Mouse (Mus musculus) brown adipose tissue, adult 24 weeks (tissue): ENCODE results near the gene Commd4. TPM values are rescaled to one million over a fixed set of nuclear protein-coding genes. Genes with fewer than 3 reads are reported as not detected.

Experiments used
- H3K27ac ChIP-seq: fragments of 200-500 bp; replicated peaks from 2 replicates; pipeline ENCODE4 v1.5.1; 2012; ENCODE audit warnings: low read depth, mild to moderate bottlenecking, low read length
- H3K4me1 ChIP-seq: fragments of 200-500 bp; 2 replicates; pipeline ENCODE4 v1.6.1; 2012; ENCODE audit warnings: low read length, mixed read lengths; ENCODE audit not compliant: control insufficient read depth, insufficient read depth, insufficient read length
- H3K4me3 ChIP-seq: fragments of 200-500 bp; 2 replicates; pipeline ENCODE4 v1.5.1; 2012; ENCODE audit warnings: low read depth, mild to moderate bottlenecking, low read length, moderate library complexity; ENCODE audit not compliant: insufficient read depth
- polyA plus RNA-seq: library from polyadenylated mRNA; stranded (reverse); fragments of >200 nt; gene quantifications from 2 replicates; pipeline ENCODE4 v1.2.4, GENCODE M21; 2012; ENCODE audit not compliant: missing spikeins, insufficient read depth, insufficient read length

The Commd4 gene
- polyA plus RNA-seq, 1 experiment = 65.1 TPM

- 0 out of 2 replicates have a peak overlapping the region, but pooled peaks have one; percentile 83 for H3K4me3 ChIP-seq
- no peaks in the 10 kb centered on the region for H3K4me1 ChIP-seq
- no peak overlapping the region for H3K27ac ChIP-seq
Measured at GRCm38 (mm10) chr9:57129641-57130040, 28.5 kb downstream of the Commd4 start.

GRCm38 (mm10) chr9:57117261-57117755 lies 40.8 kb downstream of the Commd4 start:
- no peak overlapping the region for H3K4me3 ChIP-seq
- H3K4me1 ChIP-seq = no peaks in the 10 kb centered on the region
- no peak overlapping the region for H3K27ac ChIP-seq

Other genes with a start within 250 kb of the Commd4 start
- 5.9 and 6.8 TPM in 2 replicates for gene Snx33, start 230.0 kb downstream of the Commd4 start, polyA plus RNA-seq
- 52.9 and 57.6 TPM in 2 replicates for gene Imp3, start 220.9 kb downstream of the Commd4 start, polyA plus RNA-seq
- 9.4 and 10.9 TPM in 2 replicates for gene Snupn, start 207.5 kb downstream of the Commd4 start, polyA plus RNA-seq
- gene Ptpn9, start 163.4 kb downstream of the Commd4 start, polyA plus RNA-seq = 9.8 and 13.4 TPM in 2 replicates
- 14.9 and 20.4 TPM in 2 replicates for gene Sin3a, start 86.3 kb downstream of the Commd4 start, polyA plus RNA-seq
- gene Man2c1, start 27.6 kb downstream of the Commd4 start, polyA plus RNA-seq = 33.1 and 72.3 TPM in 2 replicates
- gene Neil1, start 10.0 kb downstream of the Commd4 start, polyA plus RNA-seq = 9.9 and 10.9 TPM in 2 replicates
- not detected in 2 replicates for gene Trcg1, start 78.2 kb upstream of the Commd4 start, polyA plus RNA-seq
- gene 1700017B05Rik, start 104.3 kb upstream of the Commd4 start, polyA plus RNA-seq = 6.0 and 7.2 TPM in 2 replicates